Mouse (Mus musculus) cerebral cortex, adult 2 months (tissue): Measurements from ENCODE around the gene Zbtb43.

ENCODE experiments used
- WGBS: fragments of 180-500 bp; shearing (Covaris S2); methylation state at CpG from one replicate; pipeline ENCODE4 v1.1.7; 2018; 5-methylcytosine and 5-hydroxymethylcytosine counted together

The Zbtb43 gene

GRCm38 (mm10) chr2:33468466-33469097 lies at the start of gene Zbtb43:
Gene Zbtb43, minus strand, starts transcription at chr2:33468559.
- WGBS, result 4% methylated on average over 36 of the region's 36 CpGs

DNA sequence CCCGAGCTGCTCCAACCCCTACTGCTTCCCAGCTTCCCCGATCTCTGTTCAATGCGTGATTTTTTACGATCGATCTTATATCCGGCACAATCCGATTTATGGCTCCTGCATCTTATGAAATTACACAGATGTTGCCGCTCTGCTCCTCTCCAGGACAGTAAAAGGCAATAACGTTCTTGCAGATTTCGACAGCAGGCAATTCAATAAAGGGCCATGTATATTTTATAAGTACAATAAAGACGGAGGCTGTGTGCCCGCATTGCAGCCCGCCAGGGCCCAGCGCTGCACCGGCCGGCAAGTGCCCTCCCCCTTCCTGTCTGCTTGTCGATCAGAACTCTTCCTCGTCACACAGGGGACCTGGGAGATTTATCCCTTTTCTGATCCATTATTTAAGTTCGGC lies 47.5 kb upstream of the Zbtb43 start:
- 85% methylated on average over 19 of the region's 19 CpGs for WGBS

- 94% methylated on average over 8 of the region's 8 CpGs for WGBS
Measured at GRCm38 (mm10) chr2:33515431-33515830, 47.1 kb upstream of the Zbtb43 start.

DNA sequence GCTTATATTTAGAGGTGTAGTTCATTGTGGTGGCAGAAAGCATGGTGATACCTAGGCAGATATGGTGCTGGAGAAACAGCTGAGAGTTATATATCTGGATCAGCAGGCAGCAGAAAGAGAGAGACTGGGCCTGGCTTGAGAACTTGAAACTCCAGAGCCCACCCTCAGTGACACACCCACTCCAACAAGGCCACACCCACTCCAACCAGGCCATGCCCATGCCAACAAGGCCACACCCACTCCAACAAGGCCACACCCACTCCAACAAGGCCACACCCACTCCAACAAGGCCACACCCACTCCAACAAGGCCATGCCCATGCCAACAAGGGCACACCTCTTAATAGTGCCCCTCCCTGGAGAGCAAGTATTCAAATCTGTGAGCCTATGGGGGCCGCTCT lies 42.4 kb upstream of the Zbtb43 start:
- WGBS, result 100% methylated on average over 1 of the region's 1 CpGs

DNA sequence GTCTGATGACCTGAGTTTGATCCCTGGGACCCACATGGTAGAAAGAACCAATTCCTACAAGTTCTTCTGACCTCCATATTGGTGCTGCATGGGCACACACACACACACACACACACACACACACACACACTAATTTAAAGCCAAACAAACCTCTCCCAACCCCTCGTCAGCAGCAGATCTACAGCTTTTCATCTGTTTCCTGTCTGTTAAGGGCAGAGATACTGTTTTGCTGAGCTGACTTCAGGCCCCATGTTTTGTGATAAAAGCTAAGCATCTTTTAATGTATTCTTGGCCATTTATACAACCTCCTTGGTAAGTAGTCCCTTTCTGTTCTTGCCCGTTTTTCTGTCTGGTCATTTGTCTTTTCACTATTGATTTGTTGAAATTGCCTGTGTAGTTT lies 34.2 kb upstream of the Zbtb43 start:
- WGBS, result 65% methylated on average over 2 of the region's 2 CpGs

DNA sequence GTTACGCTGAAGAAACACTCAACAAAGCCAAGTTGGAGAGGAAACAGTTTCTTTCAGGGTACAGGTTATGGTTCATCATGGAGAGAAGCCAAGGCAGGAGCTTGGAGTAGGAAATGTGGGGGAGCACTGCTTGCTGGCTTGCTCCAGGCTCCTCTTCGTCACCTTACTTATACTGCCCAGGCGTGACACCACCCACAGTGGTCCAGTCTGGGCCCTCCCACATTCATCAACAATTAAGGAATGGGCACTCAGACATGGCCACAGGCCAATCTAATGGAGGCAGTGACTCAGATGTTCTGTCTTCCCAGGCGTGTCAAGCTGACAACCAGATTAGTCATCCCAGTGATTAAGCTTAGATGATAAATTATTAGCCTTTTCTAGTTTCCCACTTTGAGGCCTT lies 29.9 kb upstream of the Zbtb43 start:
- WGBS, result 73% methylated on average over 4 of the region's 4 CpGs

DNA sequence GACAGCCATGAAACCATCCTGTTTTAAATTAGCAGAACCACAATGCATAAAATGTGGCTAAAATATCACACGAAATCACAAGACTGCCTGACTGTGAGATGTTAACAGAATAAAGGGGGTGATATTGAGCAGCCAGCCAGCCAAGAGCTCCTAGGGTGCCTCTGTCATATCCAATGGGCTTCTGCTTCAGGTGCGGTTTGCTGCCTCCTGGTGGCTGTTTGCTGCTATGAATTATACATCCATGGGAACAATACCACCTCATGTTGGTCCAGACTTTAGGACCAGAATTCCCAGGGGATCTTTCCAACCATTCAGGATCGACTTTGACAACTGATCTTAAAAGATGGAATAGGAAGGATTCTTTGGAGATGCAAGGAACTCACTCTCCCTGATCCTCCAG lies 27.3 kb upstream of the Zbtb43 start:
- 46% methylated on average over 3 of the region's 3 CpGs for WGBS

DNA sequence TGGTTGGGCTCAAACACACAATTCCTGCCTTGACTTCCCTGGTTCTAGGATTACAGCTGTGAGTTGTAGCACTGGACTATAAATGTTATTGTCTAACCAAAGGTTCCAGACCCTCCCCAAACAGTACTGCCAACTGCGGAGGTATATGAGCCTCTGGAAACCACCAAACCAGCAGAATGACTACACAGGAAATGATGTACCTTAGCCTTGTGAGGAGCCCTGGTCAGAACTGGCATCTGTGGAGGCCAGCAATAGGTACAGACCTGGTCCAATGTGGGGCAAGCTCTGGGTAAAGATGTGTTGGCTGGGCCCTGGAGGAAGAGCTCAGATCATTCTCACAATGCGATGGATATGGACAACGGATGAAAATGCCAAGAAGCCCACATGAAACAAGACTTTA lies 23.7 kb upstream of the Zbtb43 start:
- 98% methylated on average over 3 of the region's 3 CpGs for WGBS

- 44% methylated on average over 10 of the region's 10 CpGs for whole genome bisulfite sequencing
Measured at GRCm38 (mm10) chr2:33489565-33489964, 21.2 kb upstream of the Zbtb43 start.

GRCm38 (mm10) chr2:33487332-33487731 lies 19.0 kb upstream of the Zbtb43 start:
- 77% methylated on average over 8 of the region's 8 CpGs for WGBS

DNA sequence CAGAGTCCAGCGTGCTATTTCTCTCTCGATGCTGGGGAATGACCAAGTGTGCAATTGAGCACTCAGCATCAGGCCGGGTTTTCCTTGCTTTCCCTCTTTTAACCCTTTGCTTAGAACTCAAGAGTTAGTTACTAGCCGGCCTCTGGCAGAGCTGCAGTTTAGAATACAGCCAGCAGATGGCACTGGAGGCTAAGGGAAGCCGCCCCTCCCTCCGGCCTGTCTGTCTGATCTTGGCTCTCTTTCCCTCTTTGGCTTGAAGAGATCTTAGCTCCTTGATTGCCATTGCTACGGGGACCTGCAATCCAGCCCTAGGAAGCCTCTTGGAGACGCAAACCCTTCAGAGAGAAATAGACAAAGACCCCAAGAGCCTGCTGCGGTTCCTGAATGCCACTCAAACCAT lies 18.5 kb upstream of the Zbtb43 start:
- WGBS, result 8% methylated on average over 9 of the region's 9 CpGs

DNA sequence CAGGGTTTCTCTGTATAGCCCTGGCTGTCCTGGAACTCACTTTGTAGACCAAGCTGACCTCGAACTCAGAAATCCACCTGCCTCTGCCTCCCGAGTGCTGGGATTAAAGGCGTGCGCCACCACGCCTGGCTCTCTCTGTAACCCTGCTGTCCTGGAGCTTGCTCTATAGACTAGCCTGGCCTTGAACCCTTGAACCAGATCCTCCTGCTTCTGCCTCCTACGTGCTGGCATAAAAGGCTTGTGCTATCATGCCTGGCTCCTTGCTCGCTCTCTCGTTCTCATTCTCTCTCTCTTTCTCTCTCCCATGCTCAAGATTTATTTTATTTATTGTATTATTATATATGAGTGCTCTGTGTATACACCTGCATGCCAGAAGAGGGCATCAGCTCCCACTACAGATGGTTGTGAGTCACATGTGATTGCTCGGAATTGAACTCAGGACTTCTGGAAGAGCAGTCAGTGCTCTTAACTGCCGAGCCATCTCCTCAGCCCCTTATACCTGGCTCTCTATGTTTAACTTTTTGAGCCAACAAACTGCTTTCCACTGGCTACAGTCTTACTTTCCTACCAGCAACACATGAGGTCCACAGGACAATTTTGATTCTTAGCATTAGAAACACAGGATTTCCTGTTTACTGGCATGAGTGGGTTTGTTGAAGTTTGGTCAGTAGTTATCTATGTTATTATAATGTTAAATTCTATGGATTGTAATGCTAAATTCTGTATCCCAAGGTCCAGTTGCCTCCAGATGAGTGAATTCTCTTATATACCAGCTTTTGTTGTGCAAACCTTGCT lies 9.8 kb upstream of the Zbtb43 start:
- 92% methylated on average over 10 of the region's 10 CpGs for WGBS

DNA sequence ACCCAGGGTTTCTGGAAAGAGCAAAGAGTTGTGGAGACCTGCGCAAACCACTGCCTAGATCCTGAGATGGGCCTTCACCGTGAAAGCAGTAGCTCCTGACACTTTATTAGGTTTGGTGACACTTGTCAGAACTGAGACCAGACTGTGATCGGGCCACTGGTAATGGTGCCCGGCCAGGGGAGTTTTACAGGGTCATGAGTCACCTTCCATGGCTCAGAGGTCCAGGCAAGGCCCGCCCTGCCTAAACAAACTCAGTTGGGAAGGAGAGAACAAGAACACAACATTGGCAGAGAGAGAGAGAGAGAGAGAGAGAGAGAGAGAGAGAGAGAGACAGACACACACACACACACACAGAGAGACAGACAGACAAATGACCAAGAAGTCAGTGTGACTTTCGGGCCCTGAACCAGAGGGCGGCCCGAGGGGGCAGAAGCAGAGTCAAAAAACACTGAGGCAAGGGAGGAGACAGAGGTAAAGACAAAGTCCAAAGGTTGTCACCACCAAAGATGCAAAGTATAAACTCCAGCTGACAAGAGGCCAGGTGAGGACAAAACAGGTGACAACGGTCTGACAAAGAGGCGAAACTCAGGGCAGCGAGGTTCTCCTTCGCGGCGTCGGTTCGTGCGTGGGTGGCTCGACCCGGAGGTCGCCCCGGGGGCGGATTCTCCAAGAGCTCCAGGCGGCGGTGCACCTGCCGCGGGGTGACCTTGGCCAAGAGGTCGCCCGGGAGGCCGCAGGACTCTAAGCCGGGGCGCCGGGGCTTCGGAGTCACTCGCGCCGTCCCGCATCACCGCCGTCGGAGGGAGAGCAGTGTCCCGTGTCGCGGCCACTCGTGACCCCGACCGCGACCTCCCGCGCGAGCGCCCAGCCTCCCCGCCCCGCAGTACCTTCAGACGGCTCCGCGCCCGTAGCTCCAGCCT lies 553 bp downstream of the Zbtb43 start:
- 6% methylated on average over 53 of the region's 57 CpGs for WGBS

- WGBS, result 53% methylated on average over 4 of the region's 4 CpGs
Measured at GRCm38 (mm10) chr2:33465966-33466365, 2.4 kb downstream of the Zbtb43 start.

- WGBS, result 36% methylated on average over 5 of the region's 5 CpGs
Measured at GRCm38 (mm10) chr2:33465215-33465614, 3.1 kb downstream of the Zbtb43 start.

DNA sequence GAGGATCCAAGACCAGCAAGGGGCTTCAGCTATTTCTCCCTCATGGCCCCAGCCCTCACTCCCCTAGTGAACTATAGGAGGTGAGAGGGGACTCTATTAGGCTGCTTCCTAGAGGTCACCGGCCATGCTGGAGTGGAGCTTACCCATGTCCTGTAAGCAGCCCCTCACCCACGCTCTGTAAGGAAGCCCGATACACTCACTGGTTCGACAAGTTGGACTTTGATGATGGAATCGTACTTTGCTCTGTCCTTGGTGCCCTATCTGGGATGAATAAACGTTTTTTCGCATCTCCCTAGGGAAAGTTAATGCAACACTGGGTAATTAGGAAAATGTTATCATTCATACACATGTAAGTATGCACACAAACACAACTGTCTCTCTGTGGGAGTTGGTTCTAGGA lies 6.3 kb downstream of the Zbtb43 start:
- 85% methylated on average over 7 of the region's 7 CpGs for WGBS

DNA sequence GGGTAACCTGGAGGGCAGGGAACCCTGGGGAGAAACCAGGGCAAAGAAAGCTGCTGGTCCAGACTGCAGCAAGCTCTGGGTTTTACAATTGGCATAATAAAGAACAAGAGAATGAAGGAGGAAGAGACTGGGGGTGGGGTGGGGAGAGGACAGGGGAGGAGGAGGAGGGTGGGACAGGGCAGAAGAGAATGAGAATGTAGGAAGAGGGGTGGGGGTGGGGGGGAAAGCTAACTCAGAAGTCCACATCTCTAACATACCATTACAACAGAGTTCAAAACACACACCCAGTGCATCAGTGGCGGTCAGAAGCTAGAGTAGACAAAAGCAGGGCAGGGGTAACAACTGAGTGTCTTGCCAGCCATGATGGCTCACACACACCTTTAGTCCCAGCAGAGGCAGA lies 7.3 kb downstream of the Zbtb43 start:
- WGBS, result 100% methylated on average over 1 of the region's 1 CpGs

- WGBS, result 79% methylated on average over 4 of the region's 4 CpGs
Measured at GRCm38 (mm10) chr2:33459660-33460059, 8.7 kb downstream of the Zbtb43 start.

DNA sequence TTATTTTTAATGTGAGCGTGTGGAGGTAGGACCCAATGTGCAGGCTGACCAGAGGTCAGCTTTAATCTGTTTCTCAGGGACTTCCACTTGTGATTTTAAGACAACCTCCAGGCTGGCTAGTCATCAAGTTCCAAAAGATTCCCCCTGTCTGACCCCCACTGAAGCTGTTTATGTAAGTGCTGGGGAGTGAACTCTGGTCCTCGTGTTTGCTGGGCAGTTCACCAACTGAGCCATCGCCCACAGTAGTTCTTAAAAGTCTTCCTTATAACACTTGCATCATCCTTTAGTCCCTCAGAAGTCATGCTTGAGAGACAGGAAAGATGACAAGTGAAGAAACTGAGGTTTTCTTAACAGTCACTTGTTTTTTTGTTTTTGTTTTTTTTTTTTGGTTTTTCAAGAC lies 11.7 kb downstream of the Zbtb43 start:
- WGBS, result 69% methylated on average over 3 of the region's 3 CpGs

DNA sequence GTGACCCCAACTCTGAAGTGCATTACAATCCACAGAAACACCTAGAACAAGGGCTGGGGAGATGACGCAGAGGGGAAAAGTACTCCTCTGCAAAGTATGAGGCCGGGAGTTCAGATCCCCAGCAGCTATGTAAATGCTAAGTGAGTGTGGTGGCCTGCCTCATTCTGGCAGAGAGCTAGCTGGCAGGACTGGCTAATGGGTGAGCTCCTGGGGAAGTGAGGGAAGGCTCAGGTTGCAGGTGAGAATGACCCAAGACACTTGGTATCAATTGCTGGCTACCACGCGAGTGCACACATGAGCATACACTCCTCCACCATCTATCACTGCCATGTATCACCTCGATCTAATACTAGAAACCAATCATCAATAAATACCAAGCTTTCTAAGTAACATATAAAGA lies 12.1 kb downstream of the Zbtb43 start:
- WGBS, result 87% methylated on average over 5 of the region's 5 CpGs

DNA sequence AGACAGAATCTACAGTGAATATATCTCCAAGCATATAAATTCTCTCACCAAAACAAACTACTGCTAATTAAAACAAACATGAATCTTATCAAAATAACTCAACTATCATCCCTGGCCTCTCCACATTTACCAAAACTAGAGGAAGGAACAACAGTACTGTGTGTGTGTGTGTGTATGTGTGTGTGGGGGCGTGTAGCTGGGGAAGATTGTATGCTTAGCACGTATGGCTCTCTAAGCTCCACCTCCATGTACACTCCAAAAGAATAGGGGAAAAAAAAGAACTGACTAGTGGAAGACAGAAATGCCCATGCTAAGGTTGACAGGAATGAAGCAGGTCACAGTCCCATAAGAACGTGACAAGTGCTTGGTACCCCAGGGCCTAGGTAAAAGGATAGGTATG lies 13.0 kb downstream of the Zbtb43 start:
- 48% methylated on average over 3 of the region's 3 CpGs for WGBS

- 41% methylated on average over 8 of the region's 8 CpGs for WGBS
Measured at GRCm38 (mm10) chr2:33454816-33455215, 13.5 kb downstream of the Zbtb43 start.
